Mouse (Mus musculus): ENCODE data around the gene Trim37.

DNA sequence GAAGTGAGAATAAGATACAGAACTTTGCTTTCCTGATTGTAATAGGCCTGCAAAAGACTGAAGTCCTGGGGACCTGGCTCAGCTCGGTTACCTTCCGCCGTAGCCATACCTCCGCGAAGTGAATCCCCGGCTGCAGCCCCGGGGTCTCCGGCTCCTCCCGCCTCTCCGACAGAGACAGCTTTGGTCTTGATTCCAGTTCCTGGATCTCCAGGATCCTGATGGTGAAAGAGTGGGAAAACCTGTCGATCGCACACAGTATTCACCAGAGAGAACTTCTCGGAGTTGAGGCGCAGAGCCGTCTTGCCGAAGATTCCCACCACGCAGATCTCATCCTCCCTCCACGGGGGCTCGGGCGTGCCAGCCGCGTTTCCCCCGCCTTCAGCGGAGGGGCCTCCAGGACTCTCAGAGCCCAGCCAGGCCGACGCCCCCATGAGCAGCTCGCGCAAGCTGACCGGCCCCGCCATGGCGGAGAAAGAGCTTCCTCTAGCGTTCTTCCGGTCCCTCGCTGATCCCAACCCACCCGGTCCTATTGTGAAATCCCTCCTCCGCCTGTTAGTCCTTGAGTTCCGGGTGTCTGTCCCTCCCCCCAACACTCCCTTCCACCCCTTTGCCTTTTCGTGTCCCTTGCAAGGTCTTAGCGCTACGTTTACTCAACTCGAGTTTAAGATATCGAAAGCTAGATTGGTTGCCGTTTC, 40.4 kb upstream of the Trim37 start, which contains the start of gene Smg8:
- TF ChIP-seq CTCF (IDR thresholded peaks at IDR 0.05; ENCODE audit: low read depth, low read length) (no peak), POLR2A (IDR thresholded peaks at IDR 0.05; ENCODE audit: borderline replicate concordance, low read depth, low read length) (0 out of 2 replicates have a peak, but pooled peaks have one; percentile 52)

All from bone marrow macrophage, adult 2 months (primary cell).